Mouse (Mus musculus): Measurements from ENCODE around the gene 1600002K03Rik. TPM values are rescaled to one million over a fixed set of nuclear protein-coding genes. Genes with fewer than 3 reads are reported as not detected.
"Not testable (repeated sequence)": the region's sequence is repeated elsewhere in the genome, so short reads cannot be mapped to it uniquely, and the experiment has no call there.

Gene 1600002K03Rik
- polyA plus RNA-seq, 1 experiment from 2014 or later, result 8.3 TPM

DNA sequence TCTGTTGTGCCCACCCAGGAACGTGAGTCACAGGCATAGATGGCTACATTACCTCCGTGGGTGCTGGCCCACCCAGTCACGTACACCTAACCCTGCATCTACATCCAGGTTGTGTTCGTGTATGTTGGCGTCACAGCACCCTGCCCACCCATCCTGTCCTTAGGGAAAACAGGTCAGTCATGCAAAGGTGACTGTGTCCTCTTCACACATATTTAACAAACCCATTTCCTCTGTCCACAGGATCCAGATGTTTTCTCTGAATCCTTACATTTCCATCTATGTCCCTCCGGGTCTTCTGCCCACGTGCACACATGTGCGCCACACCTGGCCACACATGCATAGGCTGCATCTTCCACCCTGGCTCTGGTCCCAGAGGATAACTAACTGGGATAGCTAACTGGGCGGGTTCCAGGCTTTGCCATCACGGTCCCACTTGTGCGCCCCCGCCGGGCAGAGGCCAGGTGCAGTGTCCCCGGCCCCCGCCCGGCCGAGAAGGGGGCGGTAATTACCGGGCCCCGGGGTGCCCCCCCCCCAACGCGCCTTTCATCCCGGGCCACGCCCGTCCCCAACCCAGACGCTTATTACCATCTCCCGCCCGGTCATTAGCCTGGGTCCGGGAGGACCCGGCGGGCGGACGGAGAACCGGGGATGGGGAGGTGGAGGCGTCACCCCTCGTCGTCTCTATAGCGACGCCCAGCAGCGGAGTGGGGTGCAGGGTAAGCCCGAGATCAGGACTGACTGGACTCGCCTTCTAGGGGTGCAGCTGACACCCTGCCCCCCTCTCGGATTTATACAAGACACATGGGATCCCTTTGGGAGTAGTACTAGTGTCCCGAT lies 8.4 kb upstream of the 1600002K03Rik start:
- peak overlapping the region; percentile 42 for H3K9ac ChIP-seq
- DNase-seq, result no peak
- ATAC-seq (ENCODE audit: insufficient read depth), result no peak
- TF ChIP-seq CTCF (IDR thresholded peaks at IDR 0.05; ENCODE audit: low read depth), result no peak
- peaks cover 55% of the 10 kb centered on the region for H3K4me1 ChIP-seq (ENCODE audit: insufficient read depth)
- peaks cover 2% of the 10 kb centered on the region for H3K36me3 ChIP-seq (ENCODE audit: insufficient read depth)
- WGBS, result 8% methylated on average over 43 of the region's 44 CpGs
- H3K4me2 ChIP-seq, result peak overlapping the region; percentile 97
- H3K27ac ChIP-seq (ENCODE audit: low read depth), result peak overlapping the region; percentile 30; the same call in 1 of the 2 replicates
- no peaks in the 10 kb centered on the region for H3K27me3 ChIP-seq (ENCODE audit: insufficient read depth, low read length)
- H3K4me3 ChIP-seq (ENCODE audit: low read depth, low read length), result peak overlapping the region; percentile 44
- no peaks in the 10 kb centered on the region for H3K9me3 ChIP-seq (ENCODE audit: low read depth, low read length)

DNA sequence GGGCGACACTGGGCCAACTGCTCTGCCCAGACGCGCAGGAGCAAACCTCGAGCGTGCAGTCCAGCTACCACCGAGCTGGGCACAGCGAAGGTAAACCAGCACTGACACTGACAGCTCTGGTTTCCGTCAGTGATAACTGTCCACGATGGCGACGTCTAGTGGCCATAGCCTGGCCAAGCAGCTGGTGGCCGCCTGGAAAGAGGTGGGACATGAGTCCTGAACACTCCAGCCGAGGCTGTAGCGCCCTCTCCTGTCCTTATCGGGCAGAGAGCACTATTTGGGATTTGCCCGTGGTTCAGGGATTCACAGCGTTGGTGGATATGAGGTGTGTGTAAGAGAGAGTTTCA lies 7.8 kb upstream of the 1600002K03Rik start:
- peak overlapping the region; percentile 44 for H3K4me3 ChIP-seq (ENCODE audit: low read depth, low read length)
- peaks cover 8% of the 10 kb centered on the region for H3K36me3 ChIP-seq (ENCODE audit: insufficient read depth)
- peak overlapping the region; percentile 97 for H3K4me2 ChIP-seq
- 0% methylated on average over 17 of the region's 17 CpGs for WGBS
- peak; percentile 100 for TF ChIP-seq CTCF (IDR thresholded peaks at IDR 0.05; ENCODE audit: low read depth)
- DNase-seq, result peak; percentile 99
- peak overlapping the region; percentile 30; the same call in 1 of the 2 replicates for H3K27ac ChIP-seq (ENCODE audit: low read depth)
- no peaks in the 10 kb centered on the region for H3K9me3 ChIP-seq (ENCODE audit: low read depth, low read length)
- H3K9ac ChIP-seq, result peak overlapping the region; percentile 42
- H3K27me3 ChIP-seq (ENCODE audit: insufficient read depth, low read length), result no peaks in the 10 kb centered on the region
- ATAC-seq (ENCODE audit: insufficient read depth), result peak; percentile 9
- peaks cover 54% of the 10 kb centered on the region for H3K4me1 ChIP-seq (ENCODE audit: insufficient read depth)

- ATAC-seq (ENCODE audit: insufficient read depth), result no peak
Measured at GRCm38 (mm10) chr10:80165392-80166128, 7.2 kb upstream of the 1600002K03Rik start, which contains the start of gene Cirbp. Gene Cirbp, plus strand, starts transcription at chr10:80165985.

GRCm38 (mm10) chr10:80166136-80166535 lies 6.6 kb upstream of the 1600002K03Rik start:
- Histone ChIP-seq H3K4me2 (peak overlapping the region; percentile 97), H3K36me3 (ENCODE audit: insufficient read depth) (peaks cover 19% of the 10 kb centered on the region), H3K27ac (ENCODE audit: low read depth) (0 out of 2 replicates have a peak overlapping the region, but pooled peaks have one; percentile 75), H3K4me1 (ENCODE audit: insufficient read depth) (peaks cover 43% of the 10 kb centered on the region)
- 92% methylated on average over 4 of the region's 4 CpGs for WGBS
- not testable (repeated sequence) for DNase-seq; H3K27me3 ChIP-seq (ENCODE audit: insufficient read depth, low read length); H3K9me3 ChIP-seq (ENCODE audit: low read depth, low read length); H3K9ac ChIP-seq; ATAC-seq (ENCODE audit: insufficient read depth); H3K4me3 ChIP-seq (ENCODE audit: low read depth, low read length)

More at GRCm38 (mm10) chr10:80165392-80166128, 7.2 kb upstream of the 1600002K03Rik start, which contains the start of gene Cirbp:
- H3K4me1 ChIP-seq (ENCODE audit: insufficient read depth), result peaks cover 48% of the 10 kb centered on the region
- peak within 1 kb of the TSS; percentile 42 for H3K9ac ChIP-seq
- H3K27ac ChIP-seq (ENCODE audit: low read depth), result peak within 1 kb of the TSS; percentile 75
- H3K4me3 ChIP-seq (ENCODE audit: low read depth, low read length), result peak within 1 kb of the TSS; percentile 44
- peak within 1 kb of the TSS; percentile 97 for H3K4me2 ChIP-seq
- no peaks in the 10 kb centered on the region for H3K9me3 ChIP-seq (ENCODE audit: low read depth, low read length)
- H3K27me3 ChIP-seq (ENCODE audit: insufficient read depth, low read length), result no peaks in the 10 kb centered on the region
- TF ChIP-seq CTCF (IDR thresholded peaks at IDR 0.05; ENCODE audit: low read depth), result no peak
- DNase-seq, result no peak
- H3K36me3 ChIP-seq (ENCODE audit: insufficient read depth), result peaks cover 14% of the 10 kb centered on the region
- WGBS, result 17% methylated on average over 20 of the region's 20 CpGs

DNA sequence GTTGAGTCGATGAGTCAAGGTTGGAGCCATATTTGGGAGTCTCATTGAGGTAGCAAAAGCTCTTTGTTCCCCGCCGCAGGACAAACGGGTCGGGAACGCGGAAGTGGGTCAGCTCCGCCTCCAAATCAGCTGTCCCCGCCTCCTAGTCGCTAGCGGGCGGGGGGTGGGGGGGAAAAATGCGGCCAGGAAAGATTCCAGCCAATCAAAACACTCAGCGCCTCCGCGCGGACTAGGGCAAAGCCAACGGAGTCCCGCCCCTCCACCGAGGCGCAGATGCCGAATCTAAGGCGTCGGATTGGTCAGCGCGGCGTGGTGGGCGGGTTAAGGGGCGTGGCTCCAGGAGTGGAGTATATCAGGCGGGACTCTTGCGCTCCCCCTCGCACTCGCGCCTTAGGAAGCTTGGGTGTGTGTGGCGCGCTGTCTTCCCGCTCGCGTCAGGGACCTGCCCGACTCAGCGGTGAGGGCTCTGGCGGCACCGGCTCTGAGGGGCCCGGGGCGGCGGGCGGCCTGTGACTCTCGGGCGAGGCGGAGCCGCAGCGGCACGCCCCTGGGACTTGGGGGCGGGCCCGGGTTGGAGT lies 5.2 kb upstream of the 1600002K03Rik start:
- Histone ChIP-seq H3K4me2 (peak overlapping the region; percentile 85), H3K27ac (ENCODE audit: low read depth) (peak overlapping the region; percentile 99), H3K36me3 (ENCODE audit: insufficient read depth) (peaks cover 34% of the 10 kb centered on the region), H3K4me3 (ENCODE audit: low read depth, low read length) (peak overlapping the region; percentile 71), H3K9ac (peak overlapping the region; percentile 93), H3K27me3 (ENCODE audit: insufficient read depth, low read length) (no peaks in the 10 kb centered on the region), H3K9me3 (ENCODE audit: low read depth, low read length) (no peaks in the 10 kb centered on the region), H3K4me1 (ENCODE audit: insufficient read depth) (peaks cover 30% of the 10 kb centered on the region)
- TF ChIP-seq CTCF (IDR thresholded peaks at IDR 0.05; ENCODE audit: low read depth), result no peak
- under 1% methylated on average over 55 of the region's 55 CpGs for WGBS
- ATAC-seq (ENCODE audit: insufficient read depth), result peak; percentile 87
- peak; percentile 100 for DNase-seq

- Histone ChIP-seq H3K36me3 (ENCODE audit: insufficient read depth) (peaks cover 35% of the 10 kb centered on the region), H3K4me2 (peak overlapping the region; percentile 85), H3K9ac (peak overlapping the region; percentile 93), H3K4me1 (ENCODE audit: insufficient read depth) (peaks cover 24% of the 10 kb centered on the region), H3K9me3 (ENCODE audit: low read depth, low read length) (no peaks in the 10 kb centered on the region), H3K4me3 (ENCODE audit: low read depth, low read length) (peak overlapping the region; percentile 71), H3K27me3 (ENCODE audit: insufficient read depth, low read length) (no peaks in the 10 kb centered on the region), H3K27ac (ENCODE audit: low read depth) (peak overlapping the region; percentile 99)
- DNase-seq (peak; percentile 98), ATAC-seq (ENCODE audit: insufficient read depth) (peak; percentile 39)
- TF ChIP-seq CTCF (IDR thresholded peaks at IDR 0.05; ENCODE audit: low read depth), result no peak
- under 1% methylated on average over 45 of the region's 48 CpGs for WGBS
Measured at GRCm38 (mm10) chr10:80168038-80168661, 4.6 kb upstream of the 1600002K03Rik start.

Measured in lung, embryonic 14.5 days (tissue).